Mouse (Mus musculus) midbrain, embryonic 15.5 days (tissue): ENCODE measurements at regions not wholly inside any gene's neighbourhood (a gene's known extent, or its start where the extent isn't known, plus 50 kb on each side); places are given as distances from the start of the nearest gene placed in this dataset.

Experiments
- ATAC-seq: fragments of 200-750 bp; cut with Nextera tagmentation; replicated peaks from 2 replicates; pipeline ENCODE4 v1.8.0; 2017; ENCODE audit warnings: moderate TSS enrichment
- H3K27ac ChIP-seq: fragments of 300-500 bp; sonication (generic); 2 replicates; pipeline ENCODE4 v1.5.1; 2015; ENCODE audit warnings: mild to moderate bottlenecking, inconsistent platforms
- H3K27me3 ChIP-seq: fragments of 300-500 bp; sonication (generic); replicated peaks from 2 replicates; pipeline ENCODE4 v1.6.1; 2015; ENCODE audit warnings: inconsistent platforms
- H3K36me3 ChIP-seq: fragments of 300-500 bp; sonication (generic); replicated peaks from 2 replicates; pipeline ENCODE4 v1.6.1; 2015; ENCODE audit warnings: inconsistent platforms
- H3K4me1 ChIP-seq: fragments of 300-500 bp; sonication (generic); 2 replicates; pipeline ENCODE4 v1.6.1; 2015; ENCODE audit warnings: inconsistent platforms
- H3K4me2 ChIP-seq: fragments of 300-500 bp; sonication (generic); 2 replicates; pipeline ENCODE4 v1.6.1; 2015; ENCODE audit warnings: inconsistent platforms, mild to moderate bottlenecking, moderate library complexity
- H3K4me3 ChIP-seq: fragments of 300-500 bp; sonication (generic); 2 replicates; pipeline ENCODE4 v1.5.1; 2015; ENCODE audit warnings: mild to moderate bottlenecking, inconsistent platforms
- H3K9ac ChIP-seq: fragments of 300-500 bp; sonication (generic); 2 replicates; pipeline ENCODE4 v1.6.1; 2015; ENCODE audit warnings: mild to moderate bottlenecking, inconsistent platforms
- H3K9me3 ChIP-seq: fragments of 300-500 bp; sonication (generic); 2 replicates; pipeline ENCODE4 v1.6.1; 2016; ENCODE audit warnings: inconsistent platforms
- WGBS: fragments of 180-500 bp; shearing (Covaris S2); methylation state at CpG from one replicate; pipeline ENCODE4 v1.1.7; 2015; ENCODE audit warnings: mixed read lengths; 5-methylcytosine and 5-hydroxymethylcytosine counted together

GRCm38 (mm10) chr9:14087874-14088273, 187.0 kb upstream of the Sesn3 start:
- Histone ChIP-seq H3K36me3 (no peaks in the 10 kb centered on the region), H3K9me3 (no peaks in the 10 kb centered on the region), H3K27ac (no peak overlapping the region), H3K4me1 (0 out of 2 replicates have a peak, but pooled peaks cover 5% of the 10 kb centered on the region), H3K4me3 (no peak overlapping the region), H3K9ac (no peak overlapping the region), H3K4me2 (no peak overlapping the region), H3K27me3 (no peaks in the 10 kb centered on the region)
- 87% methylated on average over 4 of the region's 4 CpGs for WGBS
- no peak for ATAC-seq

- Histone ChIP-seq H3K36me3 (no peaks in the 10 kb centered on the region), H3K9me3 (no peaks in the 10 kb centered on the region), H3K4me3 (no peak overlapping the region), H3K9ac (no peak overlapping the region), H3K4me1 (0 out of 2 replicates have a peak, but pooled peaks cover 5% of the 10 kb centered on the region), H3K27ac (no peak overlapping the region), H3K27me3 (no peaks in the 10 kb centered on the region), H3K4me2 (no peak overlapping the region)
- WGBS: 49% methylated on average over 8 of the region's 8 CpGs
- peak; percentile 82 for ATAC-seq
Observed at GRCm38 (mm10) chr9:14089791-14090256, 185.0 kb upstream of the Sesn3 start.

- Histone ChIP-seq H3K9ac (no peak overlapping the region), H3K9me3 (no peaks in the 10 kb centered on the region), H3K4me2 (no peak overlapping the region), H3K4me1 (0 out of 2 replicates have a peak, but pooled peaks cover 5% of the 10 kb centered on the region), H3K27ac (no peak overlapping the region), H3K36me3 (no peaks in the 10 kb centered on the region), H3K4me3 (no peak overlapping the region), H3K27me3 (no peaks in the 10 kb centered on the region)
- 94% methylated on average over 2 of the region's 2 CpGs for whole genome bisulfite sequencing
- ATAC-seq: no peak
Observed at GRCm38 (mm10) chr9:14090454-14090853, 184.4 kb upstream of the Sesn3 start.

DNA sequence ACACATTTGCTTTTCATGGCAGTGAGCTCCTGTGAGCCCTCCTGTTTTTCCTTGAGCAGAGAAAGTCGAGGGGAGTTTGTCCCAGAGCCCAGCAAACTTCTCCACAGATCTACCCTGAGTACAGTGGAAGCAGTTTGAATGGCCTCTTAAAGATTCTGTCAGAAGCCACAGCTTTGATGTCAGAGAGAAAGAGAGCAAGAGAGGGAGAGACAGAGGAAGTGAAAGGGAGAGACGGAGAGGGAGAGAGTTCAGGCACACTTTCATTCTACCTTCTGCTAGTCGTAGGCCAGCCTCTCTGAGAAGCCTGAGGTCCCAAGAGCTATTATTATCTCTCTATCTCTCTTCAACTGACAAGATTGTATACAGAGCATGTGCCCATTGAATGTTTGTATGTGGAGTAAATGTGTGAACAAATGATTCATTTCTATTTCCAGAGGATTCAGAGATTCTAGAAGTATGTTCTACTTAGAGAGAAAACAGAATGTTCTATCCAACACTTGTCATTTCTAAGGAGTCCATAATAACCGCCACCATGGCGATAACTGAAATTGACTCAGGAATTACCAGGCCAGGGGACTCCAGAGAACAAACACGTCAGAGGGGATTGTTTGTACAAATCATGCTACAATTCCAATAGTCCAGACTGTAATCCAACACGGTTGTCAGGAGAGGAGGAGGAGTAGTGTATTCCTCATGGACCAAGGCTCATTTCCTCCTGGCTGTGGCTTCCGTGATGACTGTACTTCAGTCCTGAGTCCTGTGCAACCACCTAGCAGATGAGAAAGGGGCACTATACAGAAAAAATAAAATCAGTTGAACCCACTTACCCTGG, 183.6 kb upstream of the Sesn3 start:
- H3K4me3 ChIP-seq: no peak overlapping the region
- no peak overlapping the region for H3K27ac ChIP-seq
- WGBS: 77% methylated on average over 8 of the region's 8 CpGs
- H3K9me3 ChIP-seq: no peaks in the 10 kb centered on the region
- H3K4me2 ChIP-seq: no peak overlapping the region
- H3K9ac ChIP-seq: no peak overlapping the region
- no peaks in the 10 kb centered on the region for H3K36me3 ChIP-seq
- H3K27me3 ChIP-seq: no peaks in the 10 kb centered on the region
- ATAC-seq: no peak
- H3K4me1 ChIP-seq: 0 out of 2 replicates have a peak, but pooled peaks cover 5% of the 10 kb centered on the region

DNA sequence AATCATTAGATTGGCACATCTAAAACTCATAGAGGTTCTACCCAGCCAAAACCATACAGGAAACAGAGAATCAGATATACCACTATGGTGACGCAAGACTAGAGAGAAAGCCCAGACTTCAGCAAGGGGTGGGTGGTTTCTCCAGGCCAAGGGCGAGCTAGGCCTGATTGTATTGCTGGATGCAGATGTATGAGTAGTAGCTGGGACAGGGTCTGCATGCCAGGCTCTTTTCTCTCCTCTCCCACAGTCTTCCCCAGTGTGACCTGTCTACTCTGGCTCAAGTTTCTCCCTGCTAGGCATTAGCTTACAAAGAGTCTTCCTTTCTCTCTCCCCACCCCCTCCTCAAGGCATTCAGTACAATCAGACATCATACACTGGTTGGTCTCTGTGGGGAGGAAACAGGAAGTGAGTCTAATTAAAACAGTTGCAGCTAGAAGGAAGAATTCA, 181.8 kb upstream of the Sesn3 start:
- no peak overlapping the region for H3K4me3 ChIP-seq
- no peaks in the 10 kb centered on the region for H3K36me3 ChIP-seq
- 94% methylated on average over 2 of the region's 2 CpGs for WGBS
- H3K9ac ChIP-seq: no peak overlapping the region
- H3K9me3 ChIP-seq: no peaks in the 10 kb centered on the region
- H3K27me3 ChIP-seq: no peaks in the 10 kb centered on the region
- H3K4me1 ChIP-seq: 0 out of 2 replicates have a peak, but pooled peaks cover 5% of the 10 kb centered on the region
- H3K4me2 ChIP-seq: no peak overlapping the region
- ATAC-seq: no peak
- no peak overlapping the region for H3K27ac ChIP-seq

- H3K36me3 ChIP-seq: no peaks in the 10 kb centered on the region
- no peaks in the 10 kb centered on the region for H3K9me3 ChIP-seq
- no peak for ATAC-seq
- no peaks in the 10 kb centered on the region for H3K4me1 ChIP-seq
- H3K27me3 ChIP-seq: no peaks in the 10 kb centered on the region
- 70% methylated on average over 1 of the region's 1 CpGs for WGBS
- H3K4me2 ChIP-seq: no peak overlapping the region
- no peak overlapping the region for H3K9ac ChIP-seq
- no peak overlapping the region for H3K4me3 ChIP-seq
- no peak overlapping the region for H3K27ac ChIP-seq
Observed at GRCm38 (mm10) chr9:14103538-14103937, 171.3 kb upstream of the Sesn3 start.

DNA sequence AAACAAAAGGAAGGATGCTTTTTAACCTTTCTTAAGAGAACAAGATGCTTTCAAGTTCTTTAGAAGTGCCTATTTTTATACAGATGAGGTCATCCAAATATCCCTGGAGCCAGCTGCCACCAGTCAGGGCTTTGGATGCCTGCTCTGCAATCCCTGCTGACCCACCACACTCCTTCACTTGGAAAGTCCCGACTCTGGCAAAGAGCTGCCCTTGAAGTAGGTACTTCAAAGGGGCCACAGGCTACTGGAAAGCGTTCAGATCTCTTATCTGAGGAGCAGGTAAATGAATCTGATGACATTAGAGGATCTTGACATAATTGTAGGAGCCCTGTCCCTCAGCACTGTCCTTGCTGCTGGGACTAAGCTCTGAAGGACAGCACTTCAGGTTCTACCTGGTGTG, 169.9 kb upstream of the Sesn3 start:
- WGBS: 69% methylated on average over 2 of the region's 2 CpGs
- Histone ChIP-seq H3K4me2 (no peak overlapping the region), H3K9me3 (no peaks in the 10 kb centered on the region), H3K36me3 (no peaks in the 10 kb centered on the region), H3K27ac (no peak overlapping the region), H3K9ac (no peak overlapping the region), H3K4me1 (no peaks in the 10 kb centered on the region), H3K4me3 (no peak overlapping the region), H3K27me3 (no peaks in the 10 kb centered on the region)
- ATAC-seq: no peak

GRCm38 (mm10) chr9:14106371-14106770, 168.5 kb upstream of the Sesn3 start:
- H3K36me3 ChIP-seq: no peaks in the 10 kb centered on the region
- H3K4me2 ChIP-seq: no peak overlapping the region
- no peak overlapping the region for H3K9ac ChIP-seq
- H3K27ac ChIP-seq: no peak overlapping the region
- H3K27me3 ChIP-seq: no peaks in the 10 kb centered on the region
- H3K4me3 ChIP-seq: no peak overlapping the region
- no peaks in the 10 kb centered on the region for H3K9me3 ChIP-seq
- no peaks in the 10 kb centered on the region for H3K4me1 ChIP-seq
- ATAC-seq: peak; percentile 42; the same call in 1 of the 2 replicates
- WGBS: 100% methylated on average over 1 of the region's 1 CpGs

DNA sequence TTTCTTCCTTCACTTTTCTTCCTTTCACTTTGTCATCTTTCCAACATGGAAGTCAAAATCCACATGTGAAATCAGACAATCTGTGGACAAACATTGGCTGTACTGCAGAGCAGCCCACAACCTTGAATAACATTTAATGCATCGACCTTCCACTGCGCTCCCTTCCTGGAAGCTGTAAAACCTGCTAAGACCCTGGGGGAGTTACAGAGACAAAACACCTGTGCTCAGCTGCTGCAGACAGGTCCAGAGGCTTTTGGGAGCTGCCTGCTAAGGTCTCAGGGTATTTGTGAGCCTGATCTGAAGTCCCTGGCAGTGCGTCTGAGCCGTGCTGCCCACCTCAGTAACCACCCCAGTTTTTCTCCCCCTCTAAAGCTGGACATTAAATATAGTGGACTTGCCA, 166.1 kb upstream of the Sesn3 start:
- H3K4me1 ChIP-seq: no peaks in the 10 kb centered on the region
- ATAC-seq: no peak
- H3K4me2 ChIP-seq: no peak overlapping the region
- H3K9me3 ChIP-seq: no peaks in the 10 kb centered on the region
- H3K4me3 ChIP-seq: no peak overlapping the region
- H3K27me3 ChIP-seq: no peaks in the 10 kb centered on the region
- WGBS: 90% methylated on average over 4 of the region's 4 CpGs
- no peak overlapping the region for H3K9ac ChIP-seq
- no peaks in the 10 kb centered on the region for H3K36me3 ChIP-seq
- H3K27ac ChIP-seq: no peak overlapping the region

DNA sequence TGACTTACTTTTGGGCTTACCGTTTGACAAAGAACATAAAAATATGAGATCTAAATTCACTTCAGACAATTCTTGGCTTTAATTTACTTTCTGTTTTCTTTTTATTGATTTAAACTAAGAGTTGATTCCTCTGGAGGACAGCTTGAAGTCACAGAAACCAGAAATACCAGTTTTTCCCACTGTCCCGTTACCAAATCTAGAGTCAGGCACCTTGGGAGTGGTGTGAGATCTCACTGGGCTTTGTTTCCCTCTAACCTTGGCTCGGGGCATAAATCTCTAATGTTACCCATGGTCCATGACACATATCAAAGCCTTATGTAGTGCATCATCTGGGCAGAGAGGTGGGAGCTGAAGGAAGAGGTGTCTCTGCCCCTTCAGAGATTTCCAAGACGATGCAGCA, 165.4 kb upstream of the Sesn3 start:
- Histone ChIP-seq H3K4me2 (no peak overlapping the region), H3K9ac (no peak overlapping the region), H3K4me3 (no peak overlapping the region), H3K27me3 (no peaks in the 10 kb centered on the region), H3K27ac (no peak overlapping the region), H3K4me1 (no peaks in the 10 kb centered on the region), H3K9me3 (no peaks in the 10 kb centered on the region), H3K36me3 (no peaks in the 10 kb centered on the region)
- 81% methylated on average over 4 of the region's 4 CpGs for WGBS
- ATAC-seq: no peak

DNA sequence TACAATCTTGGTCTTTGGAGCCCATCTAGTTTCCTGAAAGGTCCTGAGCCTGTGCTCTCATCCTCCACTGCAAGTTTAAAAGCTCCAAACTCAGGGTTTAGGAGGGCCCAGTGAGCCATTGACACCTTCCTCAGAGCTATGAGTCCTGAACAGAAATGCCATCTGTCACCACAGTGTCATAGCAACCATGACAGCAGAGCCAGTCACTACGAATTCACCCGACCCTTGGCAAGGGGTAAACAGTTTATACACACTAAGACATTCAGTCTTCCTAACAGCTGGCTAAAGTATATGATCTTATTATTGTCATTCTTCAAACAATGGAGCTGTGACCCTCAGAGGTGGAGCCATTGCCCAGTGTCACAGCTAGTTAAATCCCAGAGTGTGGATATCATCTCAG, 163.2 kb upstream of the Sesn3 start:
- Histone ChIP-seq H3K4me2 (no peak overlapping the region), H3K9ac (no peak overlapping the region), H3K27me3 (no peaks in the 10 kb centered on the region), H3K4me3 (no peak overlapping the region), H3K27ac (no peak overlapping the region), H3K9me3 (no peaks in the 10 kb centered on the region), H3K36me3 (no peaks in the 10 kb centered on the region), H3K4me1 (no peaks in the 10 kb centered on the region)
- ATAC-seq: no peak
- 28% methylated on average over 2 of the region's 2 CpGs for WGBS

DNA sequence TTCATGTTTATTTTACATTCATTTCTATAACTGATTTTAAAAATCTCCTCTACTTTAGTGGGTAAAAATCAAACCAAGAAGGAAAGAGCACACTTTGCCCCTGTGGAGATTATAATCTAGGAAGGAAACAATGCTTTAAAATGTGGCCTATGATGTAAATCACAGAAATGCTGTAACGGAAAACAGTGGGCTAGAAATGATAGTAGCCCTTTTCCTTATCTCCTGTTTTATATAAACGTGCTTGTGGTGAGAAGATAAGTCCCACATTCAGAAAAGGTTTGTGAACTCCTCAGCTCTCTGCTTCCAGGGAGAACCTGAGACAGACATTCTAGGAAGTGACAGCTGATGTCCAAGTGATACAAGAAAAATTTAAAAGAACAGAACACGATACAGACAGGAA, 159.3 kb upstream of the Sesn3 start:
- Histone ChIP-seq H3K4me2 (no peak overlapping the region), H3K4me3 (no peak overlapping the region), H3K4me1 (no peaks in the 10 kb centered on the region), H3K36me3 (no peaks in the 10 kb centered on the region), H3K27ac (no peak overlapping the region), H3K9ac (no peak overlapping the region), H3K9me3 (no peaks in the 10 kb centered on the region), H3K27me3 (no peaks in the 10 kb centered on the region)
- WGBS: 86% methylated on average over 3 of the region's 3 CpGs
- no peak for ATAC-seq
